Mouse (Mus musculus): ENCODE results near the gene Syt12.
A peak's percentile ranks its signal among the peaks of the same experiment; 100 is the strongest.

Gene Syt12

DNA sequence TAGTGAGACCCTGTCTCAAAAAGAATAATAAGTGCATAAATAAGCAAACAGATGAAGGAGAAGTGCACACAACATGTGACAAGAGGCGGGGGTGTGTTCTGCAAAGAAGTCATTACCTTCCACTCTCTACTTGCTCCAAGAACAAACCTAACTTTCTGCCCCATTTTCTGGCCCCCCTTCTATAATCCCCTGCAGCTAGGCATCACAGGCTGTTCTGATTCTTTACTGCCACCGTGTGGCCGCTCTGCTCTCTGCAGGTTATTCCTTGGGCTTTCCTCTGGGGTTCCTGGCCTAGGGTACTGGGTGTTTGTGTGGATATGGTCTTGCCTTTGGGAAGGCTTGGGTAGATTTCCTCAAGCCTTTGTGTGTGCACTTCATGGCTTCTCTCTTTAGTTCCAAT, 34.8 kb downstream of the Syt12 start:
- peak; percentile 56 to 64 for DNase-seq

- no peak for DNase-seq
These were observed 35.6 kb downstream of the Syt12 start for GRCm38 (mm10) chr19:4441621-4442161.

- peak; percentile 34 to 55 for DNase-seq
These were observed 36.1 kb downstream of the Syt12 start for GRCm38 (mm10) chr19:4441090-4441591.

DNA sequence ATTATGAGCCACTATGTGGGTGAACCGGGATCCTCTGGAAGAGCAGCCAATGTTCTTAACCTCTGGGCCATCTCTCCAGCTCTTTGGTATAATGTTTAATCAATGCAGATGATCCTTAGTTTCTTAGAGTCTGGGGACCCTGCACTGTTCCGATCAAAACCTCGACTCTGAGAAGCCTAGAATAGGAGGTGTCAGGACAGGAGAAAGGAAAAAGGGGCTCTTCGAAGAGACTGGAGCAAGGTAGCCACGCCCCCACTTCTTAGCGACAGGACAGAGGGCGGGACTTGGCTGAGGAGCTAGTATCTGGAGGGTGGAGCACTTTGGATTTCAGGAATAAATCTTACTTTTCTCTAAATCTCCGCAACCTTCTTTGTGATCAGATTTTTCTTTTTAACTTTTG, 37.0 kb downstream of the Syt12 start:
- no peak for DNase-seq

- DNase-seq, result peak; percentile 38 to 42
These were observed 38.0 kb downstream of the Syt12 start, which contains the start of gene Rhod for GRCm38 (mm10) chr19:4439161-4439801. Rhod (minus strand) TSS chr19:4439432.

DNA sequence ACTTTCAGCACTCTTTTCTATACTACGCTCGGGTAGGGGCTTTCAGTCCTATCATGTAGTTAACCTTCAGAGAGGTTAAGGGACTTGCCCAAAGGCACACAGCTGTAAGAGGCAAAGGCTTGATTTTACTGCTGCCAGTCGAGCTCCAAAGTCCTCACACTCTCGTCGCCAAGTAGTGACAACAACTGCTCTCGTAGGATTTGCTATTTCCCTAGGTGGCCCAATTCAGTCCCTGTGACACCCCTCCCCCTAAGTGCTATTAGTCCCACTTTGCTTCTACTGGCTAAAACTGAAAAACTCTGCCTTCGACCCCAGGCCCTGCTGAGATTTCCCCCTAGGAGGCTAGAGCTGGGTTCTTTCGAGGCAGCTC, 38.5 kb downstream of the Syt12 start:
- no peak for DNase-seq

DNA sequence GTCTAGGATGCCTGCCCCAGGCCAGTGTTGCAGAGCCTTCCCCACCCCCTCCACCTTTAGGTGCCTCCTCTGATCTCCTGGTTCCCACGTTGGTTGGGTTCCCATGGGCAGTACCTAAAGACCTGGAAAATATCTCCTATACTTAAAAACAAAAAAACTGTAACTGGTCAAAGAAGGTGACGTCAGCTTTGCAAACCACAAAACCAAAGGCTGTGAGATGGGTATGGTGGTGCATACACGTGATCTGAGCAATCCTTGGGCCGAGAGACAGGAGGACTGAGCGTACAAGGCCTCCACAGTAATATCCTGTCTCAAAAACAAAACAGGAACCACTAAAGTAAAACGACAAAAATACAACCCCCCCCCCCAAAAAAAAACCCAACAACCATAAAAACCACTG, 39.4 kb downstream of the Syt12 start:
- DNase-seq, result no peak

DNA sequence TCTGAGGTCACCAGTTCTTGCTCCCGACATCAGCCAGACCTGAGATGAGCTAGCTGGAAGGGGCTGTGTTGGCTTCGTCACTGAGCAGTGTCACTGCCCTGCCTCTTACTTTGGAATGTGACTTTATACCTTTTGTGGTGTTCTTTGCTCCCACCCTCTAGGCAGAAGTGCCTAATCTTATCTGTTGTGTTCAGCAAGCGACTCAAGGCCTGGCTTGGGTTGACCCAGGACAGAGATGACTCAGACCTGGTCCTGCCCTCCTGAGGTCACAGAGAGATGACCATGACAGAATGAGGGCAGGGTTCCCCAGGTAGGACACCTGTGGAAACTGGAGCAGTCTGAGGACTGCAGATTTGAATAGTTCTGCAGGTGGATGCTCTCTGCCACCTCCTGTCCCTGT, 41.0 kb downstream of the Syt12 start:
- DNase-seq, result no peak

DNA sequence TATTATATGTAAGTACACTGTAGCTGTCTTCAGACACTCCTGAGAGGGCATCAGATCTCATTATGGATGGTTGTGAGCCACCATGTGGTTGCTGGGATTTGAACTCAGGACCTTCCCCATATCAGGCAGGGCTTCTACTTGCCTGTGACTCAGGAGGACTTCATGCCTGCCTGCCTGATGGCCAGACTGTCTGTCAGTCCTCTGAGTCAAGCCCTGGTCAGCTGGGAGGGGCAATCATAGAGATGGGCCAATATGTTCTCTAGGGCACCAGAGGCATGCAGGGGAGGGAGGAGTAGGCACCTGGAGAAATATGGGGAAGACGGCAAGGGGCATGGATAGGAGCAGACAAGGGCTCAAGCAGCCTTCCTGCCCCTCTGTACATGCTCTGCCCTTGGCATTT, 42.2 kb downstream of the Syt12 start:
- no peak for DNase-seq

GRCm38 (mm10) chr19:4433756-4434155, 43.5 kb downstream of the Syt12 start:
- DNase-seq, result no peak

DNA sequence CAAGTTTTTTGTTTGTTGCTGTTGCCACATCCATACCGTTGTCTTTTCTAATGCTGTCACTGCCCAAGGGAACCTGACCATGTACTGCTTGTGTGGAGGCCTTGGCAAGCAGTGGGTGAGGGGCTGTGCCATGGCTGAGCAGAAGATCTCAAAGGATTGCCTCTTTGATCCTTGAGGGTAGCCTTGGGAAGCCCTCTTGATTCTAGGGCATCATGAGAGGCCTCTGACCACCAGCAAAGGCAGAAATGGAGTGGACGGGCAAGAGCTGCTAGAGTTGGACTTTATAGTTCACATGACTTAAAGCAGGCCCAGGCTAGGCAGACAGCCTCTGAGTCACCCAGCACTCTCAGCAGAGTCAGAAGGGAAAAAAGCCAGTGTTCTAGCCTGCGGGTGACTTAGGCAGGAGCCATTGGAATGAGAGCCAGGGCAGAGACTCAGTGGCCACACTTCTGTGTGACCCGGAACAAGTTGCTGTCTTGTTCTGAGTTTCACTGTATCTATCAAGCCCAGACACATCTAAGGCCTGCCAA, 47.1 kb downstream of the Syt12 start:
- DNase-seq, result no peak

GRCm38 (mm10) chr19:4425610-4426366, 51.5 kb downstream of the Syt12 start:
- peak; percentile 21 for DNase-seq

- no peak for DNase-seq
These were observed 54.2 kb downstream of the Syt12 start for GRCm38 (mm10) chr19:4423021-4423420.

- DNase-seq, result no peak
These were observed 54.7 kb downstream of the Syt12 start for GRCm38 (mm10) chr19:4422581-4422980.

DNA sequence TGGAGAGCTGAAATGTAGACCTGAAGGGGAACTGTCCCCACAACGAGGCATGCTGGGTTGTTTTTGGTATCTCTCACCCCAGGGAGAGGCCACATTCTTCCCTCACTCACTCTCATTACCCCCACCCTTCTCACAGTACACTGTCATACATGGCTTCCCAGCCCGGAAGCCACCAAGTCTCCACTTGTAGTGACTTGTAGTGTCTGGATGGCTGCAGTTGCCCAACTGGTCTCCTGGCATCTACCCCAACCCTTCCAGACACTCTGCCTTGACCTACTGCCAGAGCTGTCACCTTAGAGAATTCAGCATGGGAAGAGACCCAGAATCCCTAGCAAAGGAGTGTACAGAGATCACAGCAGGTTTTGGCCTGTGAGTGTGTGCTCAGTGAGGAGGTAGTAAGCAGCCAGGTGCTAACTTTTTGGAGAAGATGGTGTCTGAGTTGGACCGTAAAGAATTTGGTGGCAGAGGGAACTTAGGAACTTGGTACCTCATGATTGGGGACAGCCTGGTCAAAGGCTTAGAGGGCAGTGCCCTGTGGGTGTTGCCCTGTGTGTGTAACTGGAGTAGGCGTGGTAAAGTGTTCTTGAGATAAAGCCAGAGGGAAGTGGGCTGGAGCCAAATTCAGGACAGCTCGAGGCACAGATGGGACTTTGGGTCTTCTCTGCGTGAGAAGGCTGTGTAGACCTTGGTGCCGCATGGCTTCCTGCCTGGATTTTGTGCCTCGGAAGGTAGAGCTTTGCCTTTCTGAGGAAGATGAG, 56.9 kb downstream of the Syt12 start:
- DNase-seq, result no peak

DNA sequence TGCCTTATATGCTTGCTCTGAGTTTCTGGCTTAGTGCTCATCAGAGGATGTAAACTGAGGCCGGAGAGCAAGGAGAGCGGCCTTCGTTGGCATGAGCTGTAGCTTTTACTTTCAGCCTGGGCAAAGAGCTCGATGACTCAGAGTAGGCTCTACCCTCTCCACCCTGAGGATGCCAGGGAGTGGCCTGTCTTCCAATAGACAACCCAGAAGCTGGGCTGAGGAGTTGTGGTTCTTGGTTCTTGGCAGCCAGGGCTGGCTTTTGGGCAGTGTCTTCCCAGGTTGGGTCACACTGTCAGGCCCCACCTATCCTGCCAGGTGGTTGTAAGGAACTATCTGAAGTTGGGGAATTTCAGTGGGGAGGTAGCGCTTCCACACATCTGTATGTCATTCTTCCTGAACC, 57.5 kb downstream of the Syt12 start:
- DNase-seq, result no peak

DNA sequence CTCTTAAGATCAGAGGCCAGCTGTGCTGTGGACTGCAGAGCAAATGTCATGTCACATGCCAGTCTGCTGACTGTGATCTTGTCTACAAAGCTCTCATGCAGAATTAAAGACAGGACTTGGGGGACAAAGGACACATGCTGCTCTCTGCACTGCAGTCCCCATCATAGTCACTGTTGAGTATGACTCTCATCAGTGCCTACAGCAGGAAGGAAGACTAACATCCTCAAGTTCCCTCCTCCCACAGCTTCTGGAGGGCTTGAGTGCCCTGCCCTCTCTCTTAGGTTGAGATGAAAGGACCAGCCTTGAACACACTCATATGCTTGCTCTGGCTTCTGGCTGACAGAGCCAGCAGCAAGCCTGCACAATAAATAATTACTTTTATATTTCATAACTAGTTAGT, 59.5 kb downstream of the Syt12 start:
- DNase-seq, result no peak

DNA sequence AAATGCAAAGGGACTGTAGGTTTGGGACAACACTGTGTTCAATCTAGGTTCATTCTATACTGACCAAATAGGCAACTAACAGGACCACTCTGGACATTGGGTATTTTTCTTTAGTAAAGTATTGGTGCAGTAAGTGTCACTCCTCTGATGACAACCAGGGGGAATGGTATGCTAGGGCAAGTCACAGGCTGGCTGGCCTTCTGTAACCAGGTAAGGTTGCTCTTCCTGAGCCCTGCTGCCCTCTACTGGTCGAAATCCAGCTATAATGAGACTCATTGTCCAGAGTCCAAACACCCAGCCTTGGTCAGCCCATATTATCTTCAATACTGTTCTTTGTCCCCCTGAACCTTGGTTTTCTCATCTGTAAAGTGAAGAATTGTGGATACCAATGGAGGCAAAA, 60.1 kb downstream of the Syt12 start:
- DNase-seq, result peak; percentile 55 to 62

- DNase-seq, result no peak
These were observed 62.6 kb downstream of the Syt12 start for GRCm38 (mm10) chr19:4414631-4415030.

DNA sequence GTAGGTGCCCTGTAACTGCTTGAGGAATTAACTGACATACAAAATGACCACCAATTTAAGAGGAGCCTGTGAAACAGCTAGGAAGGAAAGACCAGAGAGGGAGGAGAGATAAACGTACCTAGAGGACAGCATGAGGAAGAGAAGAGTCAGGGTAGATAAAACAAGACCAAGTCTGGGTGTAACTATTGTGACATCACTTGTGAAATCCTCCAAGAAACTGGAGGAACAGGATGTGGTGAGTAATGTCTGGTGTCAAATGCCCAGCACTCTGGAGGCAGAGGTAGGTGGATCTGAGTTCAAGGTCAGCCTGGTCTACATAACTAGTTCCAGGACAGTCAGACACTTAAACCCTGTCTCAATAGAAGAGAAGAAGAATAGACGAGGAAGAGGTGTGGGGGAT, 68.2 kb downstream of the Syt12 start:
- DNase-seq, result no peak

- no peak for DNase-seq
These were observed 72.4 kb downstream of the Syt12 start for GRCm38 (mm10) chr19:4404840-4405239.

DNA sequence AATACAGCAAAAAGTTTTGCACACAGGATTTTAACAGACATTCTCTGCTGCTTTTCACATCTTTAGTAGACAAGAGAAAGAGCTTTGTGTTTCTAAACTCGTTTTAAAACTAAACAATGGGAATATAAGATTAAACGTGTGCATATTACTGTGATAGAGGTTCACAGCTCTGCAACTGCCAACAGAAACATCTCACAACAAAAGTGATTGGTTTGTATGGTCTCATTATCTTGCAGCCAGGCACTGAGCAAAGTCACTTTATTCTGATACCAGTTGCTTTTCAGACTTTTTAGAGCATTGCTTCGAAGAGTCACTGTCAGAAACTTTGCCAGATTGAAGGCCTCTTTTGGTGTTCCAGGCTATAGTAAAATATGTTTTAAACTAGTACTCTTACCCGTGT, 78.3 kb downstream of the Syt12 start:
- no peak for DNase-seq

- DNase-seq, result no peak
These were observed 78.7 kb downstream of the Syt12 start for GRCm38 (mm10) chr19:4398630-4398948.
